Mouse (Mus musculus): Measurements from ENCODE around the gene Npr2. TPM values are rescaled to one million over a fixed set of nuclear protein-coding genes. Genes with fewer than 3 reads are reported as not detected.

Gene Npr2
- total RNA-seq, 2 experiments from 2014 or later: 29.5 to 31.4 TPM

DNA sequence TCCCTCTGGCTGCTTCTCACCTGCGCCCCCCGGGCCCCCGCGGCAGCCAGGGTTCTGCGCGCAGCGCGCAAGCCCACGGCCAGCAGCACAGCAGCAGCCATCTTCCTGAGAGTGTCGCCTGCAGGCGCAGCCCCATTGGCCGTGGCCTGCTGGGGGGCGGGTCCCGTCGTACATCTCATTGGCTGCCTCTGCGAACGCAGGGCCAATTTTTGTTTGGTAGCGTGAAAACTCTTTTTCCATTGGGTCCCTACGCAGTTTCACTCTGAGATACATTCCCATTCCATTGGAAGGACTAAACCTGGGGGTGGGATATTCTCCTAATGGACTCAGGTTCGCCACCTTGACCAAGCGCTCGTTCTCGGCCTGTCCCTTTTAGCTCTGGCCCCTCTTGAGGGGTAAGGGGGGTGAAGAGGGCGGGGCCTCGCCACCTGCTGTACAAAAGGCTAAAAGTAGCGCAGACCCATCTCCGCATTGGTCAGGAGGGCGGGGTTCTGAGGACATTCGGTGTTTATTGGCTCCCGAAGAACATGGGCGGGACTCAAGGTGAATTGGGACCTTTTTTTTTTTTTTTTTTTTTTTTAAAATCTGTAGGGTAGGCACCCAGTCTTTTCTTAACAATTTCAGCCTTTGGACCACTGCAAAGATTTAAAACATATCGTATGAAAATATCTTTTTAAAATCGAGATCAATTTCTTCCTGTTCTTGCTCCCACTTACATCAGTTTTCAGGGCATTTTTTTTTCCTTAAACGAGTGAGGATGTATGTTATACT is 24.8 kb downstream of the Npr2 start, which contains the start of gene Hint2:
Gene Hint2, minus strand, starts transcription at position 128 of the 771 bp plus-strand sequence.
- intact Hi-C loops (cut with DNase I; ENCODE audit: low total_unique reads): no loop called here
- DNase-seq: peak; percentile 94

DNA sequence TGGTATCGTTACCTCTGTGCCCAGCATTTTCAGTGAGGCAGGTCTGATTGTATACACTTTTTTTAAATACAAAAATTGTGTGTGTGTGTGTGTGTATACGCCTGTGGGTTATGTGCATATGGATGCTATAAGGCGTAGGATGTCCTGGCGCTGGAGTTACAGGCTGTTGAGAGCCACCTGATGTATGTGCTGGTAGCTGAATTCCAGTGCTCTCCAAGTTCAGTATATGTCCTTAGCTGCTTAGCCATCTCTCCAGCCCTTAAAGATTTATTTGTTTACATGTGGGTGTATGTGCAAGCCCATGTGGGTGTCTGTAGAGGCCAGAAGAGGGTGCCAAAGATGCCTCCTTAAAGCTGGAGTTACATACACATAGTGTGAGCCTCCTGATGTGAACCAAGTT is 25.4 kb downstream of the Npr2 start:
- intact Hi-C loops (cut with DNase I; ENCODE audit: low total_unique reads): no loop called here
- no peak for DNase-seq

DNA sequence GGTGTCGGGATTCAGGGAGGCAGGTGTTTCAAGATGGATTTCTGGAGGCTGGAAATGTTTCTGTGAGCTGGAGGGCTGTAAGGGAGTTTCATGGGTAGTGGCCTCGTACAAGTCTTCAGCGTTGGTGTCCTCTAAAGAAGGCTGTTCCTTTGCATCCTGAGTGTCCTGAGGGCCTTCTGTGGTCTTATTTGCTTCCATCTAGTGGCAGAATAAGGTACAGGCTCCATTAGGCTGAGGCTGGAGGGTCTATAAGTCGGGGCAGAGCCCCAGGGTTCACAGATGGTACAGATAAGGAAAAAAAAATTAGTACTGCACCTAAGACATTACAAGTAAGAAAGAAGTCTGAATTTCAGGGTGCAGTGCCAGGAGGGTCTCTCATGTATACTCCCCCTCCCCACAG is 34.7 kb downstream of the Npr2 start:
- DNase-seq: no peak
- intact Hi-C loops (cut with DNase I; ENCODE audit: low total_unique reads): loop anchor here (5.0 kb wide), 1 partner anchor 34 kb away; the partner anchor contains the start of gene Npr2

DNA sequence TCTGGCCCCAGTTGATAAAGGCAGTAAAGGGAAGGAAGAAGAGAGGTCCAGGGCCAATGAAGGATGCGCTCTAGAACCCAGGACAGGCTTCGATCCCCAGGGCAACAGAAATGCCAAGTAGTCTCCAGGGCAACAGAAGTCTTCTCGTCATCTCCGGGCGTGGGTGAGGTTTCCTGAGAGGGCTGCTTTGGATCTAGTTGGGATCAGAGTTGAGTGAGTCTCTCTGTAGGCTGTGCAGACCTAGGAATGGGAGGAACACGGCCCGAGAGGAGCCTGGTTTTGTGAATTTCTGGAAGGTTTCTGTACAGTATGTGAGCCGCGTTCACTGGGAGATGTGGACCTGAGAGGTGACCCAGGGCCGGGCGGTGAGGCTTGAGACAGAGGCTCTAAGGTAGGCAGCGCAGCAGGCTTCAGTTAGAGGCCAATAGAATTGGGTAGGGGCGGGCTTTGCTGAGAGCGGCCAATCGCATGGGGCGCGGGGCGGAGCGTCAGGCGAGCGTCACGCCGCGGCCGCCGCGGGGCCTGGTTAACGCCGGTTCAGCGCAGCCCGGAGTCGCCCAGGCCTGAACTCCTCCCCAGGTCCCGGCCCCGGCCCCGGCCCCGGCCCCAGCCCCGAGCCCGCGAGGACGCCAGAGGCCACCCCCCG is 37.2 kb downstream of the Npr2 start, which contains the start of the genes Tmem8b and Fam221b:
Gene Tmem8b, plus strand, starts transcription at position 190 of the 646 bp plus-strand sequence.
Gene Fam221b, minus strand, starts transcription at position 364 of the 646 bp plus-strand sequence.
- intact Hi-C loops (cut with DNase I; ENCODE audit: low total_unique reads): loop anchor here (5.0 kb wide), 1 partner anchor 37 kb away; the partner anchor contains the start of gene Npr2
- DNase-seq: peak; percentile 91

DNA sequence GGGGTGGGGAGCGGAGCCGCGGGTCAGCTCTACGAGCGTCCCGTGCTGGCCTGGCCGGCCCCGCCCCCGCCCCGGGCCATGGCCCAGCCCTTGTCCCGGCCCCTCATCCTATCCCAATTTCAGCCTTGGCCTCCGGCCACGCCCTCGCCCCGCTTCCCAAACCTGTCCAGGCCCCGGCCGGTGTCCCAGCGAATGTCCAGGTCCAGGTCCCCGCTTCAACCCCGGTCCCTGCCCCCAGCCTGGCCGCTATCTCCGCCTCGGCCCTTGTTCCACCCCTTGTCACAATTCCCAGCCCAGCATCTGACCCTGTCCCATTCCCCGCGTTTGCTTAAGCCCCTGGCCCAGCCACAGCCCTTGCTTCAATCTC is 37.7 kb downstream of the Npr2 start:
- peak; percentile 73 for DNase-seq

DNA sequence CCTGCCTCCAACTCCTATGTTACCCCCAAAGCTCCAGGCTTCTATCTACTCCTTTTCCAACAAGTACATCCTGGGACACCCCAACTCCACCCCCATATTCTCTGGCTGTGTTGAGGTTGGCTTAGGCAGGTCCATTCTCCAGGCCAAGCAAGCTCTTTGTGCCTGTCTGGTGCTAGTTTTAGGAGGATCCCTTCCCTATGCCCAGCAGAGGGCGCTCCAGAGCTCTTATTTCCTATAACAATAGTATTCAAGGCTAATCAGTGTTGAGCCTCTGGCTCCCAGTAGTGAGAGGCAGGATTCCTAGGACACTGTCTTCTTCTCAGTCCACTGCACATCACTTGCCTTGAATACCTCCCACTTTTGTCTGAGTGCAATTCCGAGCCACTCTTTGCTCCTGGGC is 40.3 kb downstream of the Npr2 start:
- DNase-seq: peak; percentile 87
- intact Hi-C loops (cut with DNase I; ENCODE audit: low total_unique reads): loop anchor here (5.0 kb wide), 1 partner anchor 40 kb away; the partner anchor contains the start of gene Olfr71

More for the DNA sequence above, 37.7 kb downstream of the Npr2 start:
- intact Hi-C loops (cut with DNase I; ENCODE audit: low total_unique reads): loop anchor here (5.0 kb wide), 1 partner anchor 37 kb away; the partner anchor contains the start of gene Npr2

GRCm38 (mm10) chr4:43673703-43674102 is 42.0 kb downstream of the Npr2 start:
- intact Hi-C loops (cut with DNase I; ENCODE audit: low total_unique reads): loop anchor here (5.0 kb wide), 1 partner anchor 39 kb away; the partner anchor contains the start of gene Olfr71

DNA sequence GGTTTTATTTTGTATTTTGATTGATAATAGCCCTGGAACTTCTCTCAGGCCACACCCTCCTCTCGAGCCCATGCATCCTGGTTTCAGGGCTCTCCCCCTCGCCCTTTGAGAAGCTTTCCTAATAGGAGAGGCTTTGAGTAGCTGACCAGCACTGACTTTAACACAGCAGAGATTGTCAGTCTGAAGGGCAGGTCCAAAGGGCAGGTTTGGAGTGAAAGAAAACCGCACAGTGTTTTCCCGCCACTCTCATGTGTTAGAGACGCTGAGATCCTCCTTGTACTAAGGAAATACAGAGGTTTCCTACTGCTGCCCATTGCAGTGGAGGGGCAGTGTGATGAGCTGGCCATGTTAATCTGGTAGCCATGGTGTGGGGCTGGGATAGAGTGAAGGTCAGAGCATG is 43.2 kb downstream of the Npr2 start:
- intact Hi-C loops (cut with DNase I; ENCODE audit: low total_unique reads): loop anchor here (5.0 kb wide), 1 partner anchor 37 kb away; the partner anchor contains the start of gene Olfr71
- no peak for DNase-seq

More at GRCm38 (mm10) chr4:43673703-43674102, 42.0 kb downstream of the Npr2 start:
- DNase-seq: no peak

DNA sequence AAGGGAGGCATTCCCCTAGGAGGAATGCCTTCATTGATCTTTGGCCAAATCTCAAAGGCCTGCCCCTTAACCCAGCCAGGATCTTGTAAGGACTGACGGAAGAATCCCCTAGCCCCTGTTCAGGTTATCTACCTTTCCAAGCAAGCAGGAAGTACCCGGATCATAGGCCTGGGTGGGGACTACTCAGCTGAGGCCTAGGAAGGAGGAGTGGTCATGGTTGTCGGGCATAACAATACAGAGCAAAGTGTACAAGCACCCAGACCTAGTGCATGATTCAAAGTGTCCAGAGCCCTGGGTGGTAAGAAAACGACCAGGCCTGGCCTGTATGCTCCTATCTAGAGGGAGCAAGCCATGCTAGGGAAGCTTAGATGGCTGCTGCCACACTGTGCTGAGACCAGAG is 43.9 kb downstream of the Npr2 start:
- intact Hi-C loops (cut with DNase I; ENCODE audit: low total_unique reads): no loop called here

GRCm38 (mm10) chr4:43678541-43678940 is 46.8 kb downstream of the Npr2 start:
- no peak for DNase-seq
- intact Hi-C loops (cut with DNase I; ENCODE audit: low total_unique reads): no loop called here

More for the DNA sequence above, 43.9 kb downstream of the Npr2 start:
- DNase-seq: no peak

- intact Hi-C loops (cut with DNase I; ENCODE audit: low total_unique reads): no loop called here
- peak; percentile 64 for DNase-seq
Measured at GRCm38 (mm10) chr4:43679416-43680043, 47.8 kb downstream of the Npr2 start.

GRCm38 (mm10) chr4:43690021-43690420 is 58.3 kb downstream of the Npr2 start:
- no peak for DNase-seq
- intact Hi-C loops (cut with DNase I; ENCODE audit: low total_unique reads): no loop called here

GRCm38 (mm10) chr4:43691026-43691425 is 59.3 kb downstream of the Npr2 start:
- intact Hi-C loops (cut with DNase I; ENCODE audit: low total_unique reads): no loop called here
- DNase-seq: no peak

GRCm38 (mm10) chr4:43693806-43694241 is 62.1 kb downstream of the Npr2 start:
- DNase-seq: peak; percentile 28
- intact Hi-C loops (cut with DNase I; ENCODE audit: low total_unique reads): no loop called here

GRCm38 (mm10) chr4:43694439-43695248 is 62.9 kb downstream of the Npr2 start:
- no peak for DNase-seq
- intact Hi-C loops (cut with DNase I; ENCODE audit: low total_unique reads): no loop called here

DNA sequence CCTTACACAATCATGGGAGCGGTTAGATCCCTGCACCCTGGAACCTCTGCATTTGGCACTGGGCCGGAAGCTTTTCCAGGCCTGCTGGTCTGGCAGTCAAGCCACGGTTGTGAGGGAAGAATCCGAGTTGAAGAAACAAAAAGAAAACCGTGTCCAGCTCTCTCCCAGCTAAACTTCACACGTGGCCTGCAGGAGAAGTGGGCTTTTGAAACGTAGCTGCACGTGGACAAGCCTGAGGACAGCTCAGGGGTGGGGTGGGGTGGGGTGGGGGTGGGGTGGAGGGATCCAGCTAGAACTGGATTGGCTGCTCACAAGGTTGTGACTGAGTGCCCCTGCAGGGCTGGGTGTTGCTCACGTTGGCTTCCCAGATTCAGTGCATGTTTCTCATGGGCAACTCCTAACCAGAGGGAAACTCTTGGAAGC is 63.5 kb downstream of the Npr2 start:
- intact Hi-C loops (cut with DNase I; ENCODE audit: low total_unique reads): no loop called here
- DNase-seq: peak; percentile 76

GRCm38 (mm10) chr4:43696561-43696960 is 64.8 kb downstream of the Npr2 start:
- DNase-seq: no peak
- intact Hi-C loops (cut with DNase I; ENCODE audit: low total_unique reads): no loop called here

- DNase-seq: no peak
- intact Hi-C loops (cut with DNase I; ENCODE audit: low total_unique reads): no loop called here
Measured at GRCm38 (mm10) chr4:43700707-43701106, 69.0 kb downstream of the Npr2 start, which contains the start of gene Olfr70. Olfr70 (minus strand) TSS chr4:43700807.
